Mouse (Mus musculus) heart, adult 2 months (tissue): Measurements from ENCODE around the gene Mypn. TPM values are rescaled to one million over a fixed set of nuclear protein-coding genes. Genes with fewer than 3 reads are reported as not detected.
A peak's percentile ranks its signal among the peaks of the same experiment; 100 is the strongest.

Experiments
- DNase-seq, 2 experiments: peaks; one replicate each; pipeline ENCODE4 v3.0.0; 2021
- H3K27ac ChIP-seq: fragments of 200-600 bp; 2 replicates; pipeline ENCODE4 v1.8.1; 2022
- H3K27me3 ChIP-seq: fragments of 200-500 bp; 2 replicates; pipeline ENCODE4 v1.6.1; 2012; ENCODE audit warnings: mild to moderate bottlenecking, low read length, inconsistent platforms, mixed read lengths; ENCODE audit not compliant: control insufficient read depth, insufficient read depth
- H3K36me3 ChIP-seq: fragments of 200-500 bp; 2 replicates; pipeline ENCODE4 v1.6.1; 2012; ENCODE audit warnings: low read length, inconsistent platforms; ENCODE audit not compliant: control insufficient read depth, insufficient read depth
- H3K4me1 ChIP-seq: fragments of 200-500 bp; 2 replicates; pipeline ENCODE4 v1.6.1; 2011; ENCODE audit warnings: low read length; ENCODE audit not compliant: control insufficient read depth, insufficient read depth
- H3K4me3 ChIP-seq: fragments of 200-600 bp; 2 replicates; pipeline ENCODE4 v1.8.1; 2022
- H3K79me2 ChIP-seq: fragments of 200-500 bp; replicated peaks from 2 replicates; pipeline ENCODE4 v1.6.1; 2012; ENCODE audit warnings: mild to moderate bottlenecking, inconsistent platforms, low read length, moderate library complexity, mixed read lengths; ENCODE audit not compliant: control insufficient read depth, insufficient read depth
- H3K9ac ChIP-seq: fragments of 200-500 bp; 2 replicates; pipeline ENCODE4 v1.6.1; 2012; ENCODE audit warnings: low read depth, mild to moderate bottlenecking, control low read depth, inconsistent platforms, low read length, mixed read lengths
- CTCF ChIP-seq: fragments of 200-600 bp; IDR thresholded peaks from 2 replicates; pipeline ENCODE4 v1.8.1; 2022; ENCODE audit warnings: antibody characterized with exemption, mild to moderate bottlenecking, moderate library complexity
- EP300 ChIP-seq: fragments of 200-500 bp; IDR thresholded peaks from 2 replicates; pipeline ENCODE4 v1.6.1; 2011; ENCODE audit warnings: low read depth, low read length, control low read depth; ENCODE audit not compliant: insufficient read depth
- POLR2A ChIP-seq: fragments of 200-500 bp; IDR thresholded peaks from 2 replicates; pipeline ENCODE4 v1.6.1; 2011; ENCODE audit warnings: mild to moderate bottlenecking, low read depth, low read length, control low read depth; ENCODE audit not compliant: insufficient read depth
- WGBS: fragments of 180-500 bp; shearing (Covaris S2); methylation state at CpG from one replicate; pipeline ENCODE4 v1.1.7; 2018; 5-methylcytosine and 5-hydroxymethylcytosine counted together
- intact Hi-C: fragments of 180-260 bp; cut with DNase I; formaldehyde crosslinking; loops from one replicate; pipeline ENCODE4 v1.15.1; 2025
- polyA plus RNA-seq: library from polyadenylated mRNA; depleted of rRNA; stranded (reverse); fragments of >200 nt; gene quantifications from 2 replicates; pipeline ENCODE4 v1.2.3, GENCODE M21; 2012
- total RNA-seq, 2 experiments: library from RNA; stranded (reverse); gene quantifications; 2 replicates each; pipeline ENCODE4 v1.2.3; 2021

The Mypn gene
- total and polyA plus RNA-seq, 3 experiments = 32.1 to 110 (median 96.6) TPM

DNA sequence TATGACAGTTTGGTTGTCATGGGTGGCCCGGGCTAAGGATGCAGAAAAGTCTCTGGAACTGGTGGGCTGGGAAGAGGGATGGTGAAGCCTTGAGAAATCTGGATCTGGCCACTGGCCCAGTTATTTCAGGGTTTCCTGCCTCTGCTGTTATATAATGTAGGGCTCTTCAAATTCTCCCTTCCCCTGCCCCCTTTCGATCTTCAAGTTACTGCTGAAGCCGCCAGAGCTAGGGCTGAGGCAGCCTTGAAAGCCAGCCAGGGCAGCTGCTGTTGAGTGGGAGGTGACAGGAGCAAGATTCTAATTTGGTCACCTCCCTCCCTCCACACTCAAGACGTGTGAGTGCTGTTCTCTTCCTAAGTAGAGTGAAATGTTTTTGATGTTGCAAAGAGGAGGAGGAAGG is 46.8 kb downstream of the Mypn start:
- Histone ChIP-seq H3K4me1 (peaks cover 12% of the 10 kb centered on the region), H3K79me2 (no peaks in the 10 kb centered on the region), H3K27me3 (no peaks in the 10 kb centered on the region), H3K36me3 (peaks cover 2% of the 10 kb centered on the region), H3K9ac (no peak overlapping the region), H3K4me3 (no peak overlapping the region), H3K27ac (peak overlapping the region; percentile 85)
- 4% methylated on average over 4 of the region's 4 CpGs for WGBS
- TF ChIP-seq EP300 (peak; percentile 62; the same call in 1 of the 2 replicates), CTCF (no peak)
- intact Hi-C loops = loop anchor here (2.0 kb wide), 1 partner anchor 44 kb away; no protein-coding TSS in a partner anchor
- DNase-seq = peak; percentile 57 to 73

DNA sequence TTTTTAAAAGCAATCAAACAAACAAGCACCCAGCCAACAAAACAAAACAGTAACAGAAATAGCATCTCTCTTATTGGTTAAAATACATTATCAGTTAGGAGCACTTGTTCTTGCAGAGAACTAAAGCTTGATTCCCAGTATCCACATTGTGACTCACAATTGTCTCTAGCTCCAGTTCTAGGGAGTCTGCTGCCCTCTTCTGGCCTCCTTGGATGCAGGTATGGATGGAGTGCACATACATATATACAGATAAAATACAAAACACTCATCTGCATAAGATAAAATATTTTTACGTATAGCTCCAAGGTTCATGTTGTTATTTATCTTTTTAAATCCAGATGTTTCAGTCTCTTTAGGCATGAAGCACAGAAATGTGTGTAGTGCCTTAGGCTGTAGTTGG is 47.4 kb downstream of the Mypn start:
- TF ChIP-seq CTCF (peak; percentile 40), POLR2A (no peak)
- 86% methylated on average over 1 of the region's 1 CpGs for WGBS
- H3K4me3 ChIP-seq = no peak overlapping the region
- peaks cover 2% of the 10 kb centered on the region for H3K36me3 ChIP-seq
- peak overlapping the region; percentile 85 for H3K27ac ChIP-seq
- no peaks in the 10 kb centered on the region for H3K79me2 ChIP-seq
- H3K4me1 ChIP-seq = peaks cover 12% of the 10 kb centered on the region
- no peak overlapping the region for H3K9ac ChIP-seq
- intact Hi-C loops = loop anchor here (2.0 kb wide), 1 partner anchor 44 kb away; no protein-coding TSS in a partner anchor
- DNase-seq = no peak
- no peaks in the 10 kb centered on the region for H3K27me3 ChIP-seq

DNA sequence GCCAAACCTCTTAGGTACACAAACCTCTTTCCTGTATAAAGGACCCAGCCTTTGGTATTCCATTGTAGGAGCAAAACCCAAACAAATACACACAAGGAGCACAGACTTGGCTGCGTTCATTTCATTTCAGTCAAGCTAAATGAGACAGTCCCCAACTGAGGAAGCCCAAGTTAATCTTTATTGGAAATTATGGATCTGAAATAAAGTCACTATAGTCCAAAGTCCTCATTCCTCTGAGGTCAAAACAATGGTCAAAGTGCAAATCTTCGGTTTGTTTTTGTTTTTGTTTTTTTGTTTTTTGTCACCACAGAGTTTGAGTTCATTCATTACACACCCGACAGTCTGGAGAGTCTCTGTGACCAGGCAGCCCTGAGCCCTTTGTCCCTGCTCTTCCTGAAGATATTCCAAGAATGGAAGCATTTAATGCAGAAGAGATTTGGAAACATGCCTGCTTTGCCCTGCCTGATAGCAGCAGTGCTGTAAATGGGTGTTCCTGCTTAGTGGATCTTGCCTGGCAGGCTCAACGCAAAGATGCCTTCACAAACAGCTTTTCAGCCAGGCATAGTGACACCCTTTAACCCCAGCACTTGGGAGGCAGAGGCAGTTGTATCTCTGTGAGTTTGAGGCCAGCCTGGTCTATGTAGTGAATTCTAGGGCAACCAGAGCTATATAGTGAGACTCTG is 47.9 kb downstream of the Mypn start:
- peak in 1 of 2 experiments; percentile 22 for DNase-seq
- WGBS = 45% methylated on average over 4 of the region's 4 CpGs
- TF ChIP-seq CTCF (no peak), EP300 (no peak)
- H3K79me2 ChIP-seq = no peaks in the 10 kb centered on the region
- H3K36me3 ChIP-seq = peaks cover 2% of the 10 kb centered on the region
- no peaks in the 10 kb centered on the region for H3K27me3 ChIP-seq
- no peak overlapping the region for H3K4me3 ChIP-seq
- intact Hi-C loops = loop anchor here (2.0 kb wide), 2 partner anchors 45 to 153 kb away; no protein-coding TSS in a partner anchor
- H3K4me1 ChIP-seq = peaks cover 12% of the 10 kb centered on the region
- no peak overlapping the region for H3K9ac ChIP-seq
- peak overlapping the region; percentile 85 for H3K27ac ChIP-seq

DNA sequence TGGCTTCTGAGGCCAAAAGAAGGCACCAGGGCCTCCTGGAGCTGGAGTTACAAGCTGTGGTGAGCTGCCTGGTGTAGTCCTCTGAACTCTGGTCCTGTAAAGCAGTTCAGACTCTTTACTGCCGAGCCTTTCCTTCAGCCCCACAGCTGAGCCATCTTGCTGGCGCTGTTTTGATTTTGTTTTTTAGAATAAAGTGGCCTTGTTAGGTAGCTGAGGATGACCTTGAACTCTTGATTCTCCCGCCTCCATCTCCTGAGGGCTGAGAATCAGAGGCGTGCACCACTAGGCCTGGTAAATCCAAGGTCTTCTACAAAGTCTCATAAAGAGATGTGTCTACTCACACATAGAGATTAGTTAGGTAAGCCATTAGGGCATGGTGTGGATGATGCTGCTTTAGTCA is 49.0 kb downstream of the Mypn start:
- no peak for TF ChIP-seq CTCF
- TF ChIP-seq EP300 = no peak
- TF ChIP-seq POLR2A = no peak
- Histone ChIP-seq H3K27me3 (no peaks in the 10 kb centered on the region), H3K4me1 (peaks cover 12% of the 10 kb centered on the region), H3K9ac (no peak overlapping the region), H3K79me2 (no peaks in the 10 kb centered on the region), H3K27ac (no peak overlapping the region), H3K4me3 (no peak overlapping the region), H3K36me3 (peaks cover 2% of the 10 kb centered on the region)
- WGBS = 92% methylated on average over 4 of the region's 4 CpGs
- intact Hi-C loops = loop anchor here (2.0 kb wide), 1 partner anchor 154 kb away; no protein-coding TSS in a partner anchor
- DNase-seq = no peak

DNA sequence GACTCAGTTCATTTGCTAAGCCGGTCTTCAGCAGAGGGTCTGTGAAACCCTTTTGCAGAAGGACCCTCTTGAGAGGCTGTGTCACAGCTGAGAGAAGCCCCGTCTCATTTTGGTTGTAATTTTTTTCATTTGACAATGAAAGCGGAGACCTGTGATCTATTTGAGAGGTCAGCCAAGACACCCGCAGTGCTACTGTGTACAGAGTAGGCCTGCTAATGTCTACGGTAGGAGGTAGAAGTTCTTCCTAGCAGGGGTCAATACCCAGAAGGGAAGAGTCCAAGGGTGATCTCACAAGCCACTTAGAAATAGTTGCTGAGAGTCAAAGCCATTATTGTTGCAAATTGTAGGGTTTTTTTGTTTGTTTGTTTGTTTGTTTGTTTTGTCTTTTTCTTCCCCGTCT is 49.5 kb downstream of the Mypn start:
- no peaks in the 10 kb centered on the region for H3K27me3 ChIP-seq
- peaks cover 2% of the 10 kb centered on the region for H3K36me3 ChIP-seq
- no peaks in the 10 kb centered on the region for H3K79me2 ChIP-seq
- intact Hi-C loops = loop anchor here (2.0 kb wide), 1 partner anchor 155 kb away; no protein-coding TSS in a partner anchor
- DNase-seq = no peak
- H3K9ac ChIP-seq = no peak overlapping the region
- no peak overlapping the region for H3K4me3 ChIP-seq
- H3K4me1 ChIP-seq = peaks cover 12% of the 10 kb centered on the region
- 80% methylated on average over 6 of the region's 6 CpGs for WGBS
- H3K27ac ChIP-seq = peak overlapping the region; percentile 22; the same call in 1 of the 2 replicates
- TF ChIP-seq EP300 = no peak
- no peak for TF ChIP-seq CTCF
- TF ChIP-seq POLR2A = no peak

DNA sequence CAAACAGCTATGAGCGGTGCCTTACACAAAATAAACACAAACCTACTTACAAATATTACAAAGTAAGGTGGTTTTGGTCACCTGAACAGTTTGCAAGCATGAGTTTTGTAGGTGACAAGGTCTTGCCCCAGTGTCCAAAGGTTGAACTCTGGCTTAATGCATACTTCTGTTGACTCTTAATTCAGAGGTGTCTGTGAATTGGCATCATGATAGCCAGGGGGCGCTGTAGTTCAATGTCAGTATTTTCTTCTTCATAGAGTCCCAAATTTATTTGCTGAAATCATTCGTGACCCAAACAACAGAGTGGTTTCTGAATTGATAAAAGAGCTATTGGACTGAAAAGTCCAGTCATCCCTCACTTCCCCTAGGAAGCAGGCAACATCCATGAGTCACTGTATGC is 50.2 kb downstream of the Mypn start:
- intact Hi-C loops = loop anchor here (2.0 kb wide), 1 partner anchor 223 kb away; no protein-coding TSS in a partner anchor
- no peak overlapping the region for H3K4me3 ChIP-seq
- WGBS = 31% methylated on average over 3 of the region's 3 CpGs
- H3K27me3 ChIP-seq = no peaks in the 10 kb centered on the region
- H3K4me1 ChIP-seq = peaks cover 12% of the 10 kb centered on the region
- H3K36me3 ChIP-seq = peaks cover 2% of the 10 kb centered on the region; the same call in 1 of the 2 replicates
- no peak overlapping the region for H3K9ac ChIP-seq
- DNase-seq = peak; percentile 67 to 76
- TF ChIP-seq EP300 = no peak
- TF ChIP-seq CTCF = peak; percentile 90
- peak overlapping the region; percentile 22; the same call in 1 of the 2 replicates for H3K27ac ChIP-seq
- no peaks in the 10 kb centered on the region for H3K79me2 ChIP-seq
